Mouse (Mus musculus) hindbrain, embryonic 15.5 days (tissue): ENCODE measurements around the gene Ebf4. TPM values are rescaled to one million over a fixed set of nuclear protein-coding genes. Genes with fewer than 3 reads are reported as not detected.

ENCODE experiments used
- polyA plus RNA-seq: library from polyadenylated mRNA; unstranded; fragments of >200 nt; fragmentation: Nextera tagmentation; extraction: Ambion mirVana; gene quantifications from 2 replicates; pipeline ENCODE4 v1.2.1, GENCODE M21; 2015

Ebf4 gene
- polyA plus RNA-seq, 1 experiment from 2014 or later: 7.5 TPM

Other genes starting within 250 kb of the Ebf4 start
- 0.59 TPM in 1 of 2 replicates, not detected in the other for gene Tgm6, start 182.8 kb upstream of the Ebf4 start, polyA plus RNA-seq
- 326 and 337 TPM in 2 replicates for gene Snrpb, start 115.8 kb upstream of the Ebf4 start, polyA plus RNA-seq
- not detected in 2 replicates for gene Tmc2, start 100.0 kb upstream of the Ebf4 start, polyA plus RNA-seq
- gene Nop56, start 20.7 kb upstream of the Ebf4 start, polyA plus RNA-seq: 225 and 240 TPM in 2 replicates
- 183 and 194 TPM in 2 replicates for gene Idh3b, start 10.6 kb upstream of the Ebf4 start, polyA plus RNA-seq
- gene Cpxm1, start 102.4 kb downstream of the Ebf4 start, polyA plus RNA-seq: 29.0 and 32.6 TPM in 2 replicates
- 0.12 and 0.26 TPM in 2 replicates for gene Gm28372, start 110.1 kb downstream of the Ebf4 start, polyA plus RNA-seq
- 0.38 and 0.97 TPM in 2 replicates for gene 1700020A23Rik, start 110.1 kb downstream of the Ebf4 start, polyA plus RNA-seq
- gene Tmem239, start 111.3 kb downstream of the Ebf4 start, polyA plus RNA-seq: 0.36 TPM in 1 of 2 replicates, not detected in the other
- gene Vps16, start 129.2 kb downstream of the Ebf4 start, polyA plus RNA-seq: 102 and 105 TPM in 2 replicates
- gene Pced1a, start 129.5 kb downstream of the Ebf4 start, polyA plus RNA-seq: 12.5 and 13.2 TPM in 2 replicates
- 133 and 145 TPM in 2 replicates for gene Ptpra, start 155.1 kb downstream of the Ebf4 start, polyA plus RNA-seq